Mouse (Mus musculus): ENCODE data around the gene Cacna1c.

Cacna1c gene

DNA sequence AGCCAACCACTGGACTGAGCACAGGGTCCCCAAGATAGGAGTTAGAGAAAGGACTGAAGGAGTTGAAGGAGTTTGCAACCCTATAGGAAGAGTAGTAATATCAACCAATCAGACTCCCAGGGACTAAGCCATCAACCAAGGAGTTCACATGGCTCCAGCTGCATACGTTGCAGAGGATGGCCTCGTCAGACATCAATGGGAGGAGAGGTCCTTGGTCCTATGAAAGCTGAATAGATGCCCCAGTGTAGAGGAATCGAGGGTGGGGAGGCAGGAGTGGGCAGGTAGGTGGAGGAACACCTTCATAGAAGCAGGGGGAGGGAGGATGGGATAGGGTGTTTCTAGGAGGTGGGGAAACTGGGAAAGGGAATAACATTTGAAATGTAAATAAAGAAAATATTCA is 8.7 kb upstream of the Cacna1c start:
- DNase-seq = no peak

DNA sequence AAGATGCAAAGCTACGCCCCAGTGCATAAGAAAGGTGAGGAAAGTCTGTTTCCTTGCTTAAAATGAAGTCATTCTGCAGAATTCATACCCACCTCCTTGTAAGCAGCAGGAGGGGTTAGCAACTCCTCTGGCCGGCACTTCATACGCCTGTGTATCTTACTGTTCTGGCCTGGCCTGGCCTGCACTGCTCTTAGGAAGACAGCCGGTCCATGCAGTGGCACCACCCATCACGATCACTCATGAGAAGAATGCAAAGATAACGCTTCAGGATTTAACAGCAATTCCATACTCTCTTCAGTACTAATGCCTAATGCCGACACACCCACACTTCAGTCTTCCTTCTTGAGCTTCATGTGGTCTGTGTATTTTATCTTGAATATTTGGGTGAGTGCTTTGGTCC is 8.1 kb upstream of the Cacna1c start:
- DNase-seq = no peak

DNA sequence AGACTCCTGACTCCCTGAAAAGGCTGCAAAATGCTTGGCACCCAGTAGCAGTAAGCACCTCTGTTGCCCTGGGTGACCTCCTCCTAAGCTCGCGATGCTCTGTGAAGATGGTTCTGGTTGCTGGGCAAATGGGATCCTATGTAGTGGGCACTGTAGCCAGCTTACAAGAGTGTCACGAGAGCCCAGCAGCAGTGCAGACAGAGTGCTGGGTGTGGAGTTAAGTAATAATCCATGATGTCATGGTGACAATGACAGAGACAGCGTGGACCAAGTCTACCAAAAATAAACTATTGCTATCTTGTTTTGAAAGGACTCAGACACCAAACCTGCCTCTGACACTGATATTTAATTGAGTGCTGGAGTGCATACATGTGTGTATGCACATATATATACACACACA is 5.4 kb upstream of the Cacna1c start:
- no peak for DNase-seq

DNA sequence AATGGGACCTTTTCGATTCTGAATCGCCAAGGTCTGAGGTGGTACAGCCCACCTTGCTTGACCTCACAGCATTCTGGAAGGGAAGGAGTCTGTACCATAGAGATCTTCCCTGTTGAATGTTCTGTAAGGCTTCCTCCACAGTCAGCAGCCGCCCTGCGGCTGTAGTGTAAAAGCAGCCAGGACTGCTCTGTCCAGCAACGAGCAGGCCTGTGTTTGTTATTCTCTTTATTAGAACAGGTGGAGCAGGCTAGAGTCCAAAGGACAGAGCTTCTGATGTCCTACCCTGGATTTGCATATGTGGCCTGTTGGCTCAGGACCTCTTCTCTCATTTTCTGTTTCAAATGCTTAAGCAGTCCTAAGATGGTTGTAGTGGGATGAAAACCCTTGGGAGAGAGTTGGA is 4.1 kb upstream of the Cacna1c start:
- no peak for DNase-seq

DNA sequence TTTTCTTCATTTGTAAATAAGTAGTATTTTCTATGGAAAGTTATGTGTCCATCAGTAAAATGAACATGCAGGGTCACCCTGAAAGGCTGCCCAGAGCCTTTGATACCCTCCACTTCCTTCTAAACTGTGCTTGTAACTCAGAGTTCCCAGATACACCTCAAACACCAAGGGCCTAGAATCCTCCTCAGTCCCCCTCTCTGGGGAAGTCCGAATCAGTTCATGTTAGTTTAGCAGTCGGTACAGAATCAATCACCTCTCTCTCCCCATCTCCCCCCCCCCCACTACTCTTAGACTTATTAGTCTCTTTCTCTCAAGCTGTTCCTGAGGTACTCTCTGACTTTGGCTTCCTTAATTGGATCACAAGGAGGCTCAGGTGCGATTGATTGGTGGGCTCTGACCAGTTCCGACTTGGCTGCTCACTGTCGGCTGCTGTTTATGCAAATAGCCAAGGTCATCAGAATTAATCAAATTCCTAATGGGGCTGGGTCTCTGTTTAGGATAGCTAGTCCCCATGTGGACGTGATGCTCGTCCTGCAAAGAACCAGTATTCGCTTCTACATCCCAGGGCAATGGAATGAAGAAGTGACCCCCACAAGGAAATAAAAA is 3.2 kb upstream of the Cacna1c start:
- DNase-seq = no peak

DNA sequence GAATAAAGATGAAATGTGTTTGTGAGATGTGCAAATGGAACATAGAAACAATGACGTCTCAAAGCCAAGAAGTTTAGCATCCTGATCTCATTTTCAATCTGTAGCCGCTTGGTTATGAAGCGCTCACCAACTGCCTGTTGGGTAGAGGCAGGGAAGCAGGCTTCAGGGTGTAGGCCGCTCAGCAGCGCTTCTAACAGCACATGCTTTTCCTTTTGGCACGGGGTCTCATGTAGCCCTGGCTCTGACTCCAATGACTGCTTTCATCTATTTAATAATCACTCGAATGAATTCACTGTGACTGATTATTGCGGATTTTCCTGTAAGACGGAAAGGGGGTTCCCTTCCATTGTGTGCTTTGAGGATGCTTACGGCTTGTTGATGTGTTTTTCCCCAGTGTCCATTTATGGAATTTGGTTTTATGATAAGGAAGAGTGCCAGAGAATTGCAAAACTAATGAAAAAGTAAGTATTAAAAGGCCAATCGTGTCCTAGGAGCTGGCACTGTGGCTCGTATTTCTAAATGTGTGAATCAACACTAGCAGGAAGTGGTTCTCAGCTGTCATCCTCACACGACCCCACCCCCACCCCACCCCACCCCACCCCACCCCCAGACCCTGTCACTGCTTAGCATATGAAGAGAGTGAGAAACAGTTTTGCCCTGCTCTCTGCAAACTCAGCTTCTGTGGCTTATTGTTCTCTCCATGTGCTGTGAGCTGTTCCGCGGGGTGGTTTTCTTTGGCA is 2.5 kb upstream of the Cacna1c start:
- DNase-seq = no peak

DNA sequence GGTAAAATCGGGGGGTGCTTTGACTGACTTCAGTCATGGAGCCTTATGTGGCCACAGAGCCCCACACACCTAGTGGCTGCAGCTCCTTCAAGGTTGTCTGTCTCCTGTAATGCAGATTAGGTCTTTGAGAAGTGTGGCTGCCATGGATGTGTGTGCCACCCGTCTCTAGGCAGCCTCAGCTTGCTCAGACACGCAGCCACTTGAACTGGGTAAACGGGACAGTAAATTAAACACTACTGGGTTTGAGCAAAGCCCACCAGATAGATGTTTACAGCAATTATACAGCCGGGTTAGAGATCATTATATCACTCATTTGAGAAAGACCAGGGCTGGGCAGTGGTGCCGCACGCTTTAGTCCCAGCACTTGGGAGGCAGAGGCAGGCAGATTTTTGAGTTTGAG is 1.6 kb downstream of the Cacna1c start:
- DNase-seq = no peak

DNA sequence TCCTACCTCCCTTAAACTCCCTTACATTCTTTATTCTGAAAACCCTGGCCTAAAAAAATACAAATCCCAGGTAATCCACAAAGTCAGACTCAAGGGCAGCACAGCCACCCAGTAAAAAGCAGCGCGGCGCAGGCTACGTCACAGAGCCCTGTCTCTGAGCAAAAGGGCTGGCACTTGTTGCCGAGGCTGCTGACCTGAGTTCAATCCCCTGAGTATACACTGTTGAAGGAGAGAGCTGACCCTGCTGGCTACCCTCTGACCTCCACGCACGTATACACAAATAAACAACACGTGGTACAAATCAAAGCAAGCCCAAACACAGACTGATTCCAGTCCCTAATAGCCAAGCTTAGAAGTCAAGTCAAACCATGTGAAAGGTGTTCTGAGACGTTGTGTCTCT is 2.1 kb downstream of the Cacna1c start:
- DNase-seq = no peak

- DNase-seq = no peak
These were observed 2.6 kb downstream of the Cacna1c start for GRCm38 (mm10) chr6:119193571-119194154.

- DNase-seq = no peak
These were observed 4.7 kb downstream of the Cacna1c start for GRCm38 (mm10) chr6:119191478-119191877.

GRCm38 (mm10) chr6:119187631-119188030 is 8.6 kb downstream of the Cacna1c start:
- no peak for DNase-seq

DNA sequence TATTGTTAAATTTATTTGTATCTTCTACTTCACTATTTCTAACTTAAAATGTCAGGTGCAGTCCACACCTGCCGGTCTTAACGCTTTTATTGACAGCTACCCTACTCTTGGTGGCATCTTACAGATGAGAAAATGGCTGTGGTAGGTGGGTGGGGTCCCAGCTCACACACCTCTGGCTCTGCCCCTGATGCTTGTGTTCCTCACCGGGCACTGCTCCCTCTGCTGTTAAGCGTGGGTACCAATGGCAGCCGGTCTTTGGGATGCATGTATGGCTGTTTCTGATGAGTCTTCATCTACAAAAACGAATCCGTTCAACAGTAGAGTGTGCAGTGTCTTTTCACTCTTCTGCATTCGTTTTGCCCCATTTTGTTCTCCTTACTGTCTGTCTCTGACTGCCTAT is 9.6 kb downstream of the Cacna1c start:
- DNase-seq = no peak

DNA sequence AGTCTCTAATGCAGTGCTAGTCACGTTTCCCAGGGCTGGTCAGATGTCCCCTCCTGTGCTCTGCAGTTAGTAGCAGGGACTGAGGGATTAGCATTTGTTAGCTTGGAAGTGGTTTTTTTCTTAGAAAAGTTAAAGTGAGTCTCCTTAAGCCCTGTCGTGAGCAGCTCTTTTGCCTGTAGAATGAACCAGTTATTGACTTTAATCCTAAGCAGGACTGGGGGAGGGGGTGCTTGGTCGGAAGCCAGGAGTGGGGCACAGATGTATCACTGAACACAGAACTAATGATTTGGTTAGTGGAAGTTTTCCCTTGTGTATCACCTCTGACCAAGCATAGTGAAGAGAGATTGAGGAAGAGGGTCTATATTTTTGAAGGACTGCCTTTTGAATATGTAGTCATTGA is 12.4 kb downstream of the Cacna1c start:
- no peak for DNase-seq

DNA sequence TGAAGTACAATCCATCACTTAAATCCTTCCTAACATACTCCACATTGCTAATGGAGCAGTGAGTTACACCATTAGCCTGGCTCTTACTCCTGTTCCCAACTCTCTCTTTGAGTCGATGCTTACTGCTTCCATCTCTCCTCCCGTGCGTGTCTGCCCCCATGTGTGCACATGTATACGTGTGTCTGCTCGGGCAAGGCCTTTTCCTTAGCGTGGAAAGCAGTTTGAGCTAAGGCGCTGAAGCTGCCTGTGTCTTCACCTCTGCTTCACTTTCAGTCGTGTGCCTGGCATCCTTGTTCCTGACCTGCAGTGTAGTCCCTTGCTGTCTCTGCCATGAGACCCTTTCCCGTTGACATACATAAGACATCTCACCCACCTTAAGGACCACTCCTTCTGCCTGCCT is 14.0 kb downstream of the Cacna1c start:
- DNase-seq = no peak

DNA sequence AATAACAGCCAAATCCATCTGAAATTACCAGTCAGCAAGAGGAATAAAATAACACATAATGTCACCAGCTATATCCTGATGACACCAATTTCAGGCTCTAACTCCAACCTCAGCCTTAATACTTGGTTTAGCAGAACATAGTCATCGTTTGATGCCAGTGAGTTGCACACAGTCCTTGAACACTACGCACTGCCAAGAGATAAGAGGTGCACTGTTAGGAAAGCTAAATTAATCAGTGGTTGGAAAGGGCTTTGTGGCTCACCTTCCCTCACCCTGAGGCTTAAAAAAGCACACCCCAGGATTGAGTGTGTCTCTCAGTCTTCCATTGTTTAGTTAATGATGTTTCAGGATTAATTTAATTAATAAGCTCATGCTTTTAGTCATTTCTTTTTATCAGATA is 16.0 kb downstream of the Cacna1c start:
- DNase-seq = no peak

DNA sequence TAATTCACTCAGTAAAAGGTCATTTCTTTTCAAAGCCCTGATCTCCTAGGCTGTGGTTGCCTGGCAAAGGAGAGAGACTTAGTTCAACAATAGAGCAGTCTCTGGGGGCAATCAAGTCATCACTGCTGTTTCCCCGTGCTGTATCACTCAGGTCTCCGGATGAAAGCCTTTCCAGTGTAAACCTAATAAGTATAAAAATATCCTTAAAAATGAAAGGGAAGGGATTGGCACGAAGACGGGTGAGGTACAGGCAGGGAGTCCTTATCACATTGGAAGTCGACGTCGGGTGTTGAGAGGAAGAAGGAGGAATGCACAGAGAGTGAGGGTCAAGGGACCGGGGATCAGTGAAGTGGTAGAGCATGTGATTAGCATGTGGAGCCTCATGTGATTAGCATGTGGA is 19.1 kb downstream of the Cacna1c start:
- DNase-seq = no peak

DNA sequence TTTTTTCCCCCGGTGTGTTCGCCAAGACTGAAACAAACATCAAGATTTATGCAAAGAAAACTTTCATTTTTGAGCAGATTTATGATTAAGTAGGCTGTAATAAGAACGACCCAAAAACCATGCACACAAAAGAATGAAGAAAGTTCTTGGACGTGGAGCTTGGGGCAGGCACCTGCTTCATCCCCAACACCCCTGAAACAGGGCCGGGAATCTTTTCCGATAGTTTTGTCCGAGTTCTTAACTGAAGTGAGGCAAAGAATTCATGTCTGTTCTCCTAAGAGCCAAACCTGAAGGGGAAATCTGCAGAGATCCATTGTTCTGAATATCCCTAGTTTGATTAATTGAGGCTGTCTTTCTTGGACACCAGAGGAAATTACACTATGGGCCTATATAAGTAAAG is 20.1 kb downstream of the Cacna1c start:
- DNase-seq = no peak

- peak; percentile 78 to 83 for DNase-seq
These were observed 21.0 kb downstream of the Cacna1c start, which contains the start of gene Dcp1b for GRCm38 (mm10) chr6:119175078-119175853. Dcp1b (plus strand) TSS chr6:119175253.

DNA sequence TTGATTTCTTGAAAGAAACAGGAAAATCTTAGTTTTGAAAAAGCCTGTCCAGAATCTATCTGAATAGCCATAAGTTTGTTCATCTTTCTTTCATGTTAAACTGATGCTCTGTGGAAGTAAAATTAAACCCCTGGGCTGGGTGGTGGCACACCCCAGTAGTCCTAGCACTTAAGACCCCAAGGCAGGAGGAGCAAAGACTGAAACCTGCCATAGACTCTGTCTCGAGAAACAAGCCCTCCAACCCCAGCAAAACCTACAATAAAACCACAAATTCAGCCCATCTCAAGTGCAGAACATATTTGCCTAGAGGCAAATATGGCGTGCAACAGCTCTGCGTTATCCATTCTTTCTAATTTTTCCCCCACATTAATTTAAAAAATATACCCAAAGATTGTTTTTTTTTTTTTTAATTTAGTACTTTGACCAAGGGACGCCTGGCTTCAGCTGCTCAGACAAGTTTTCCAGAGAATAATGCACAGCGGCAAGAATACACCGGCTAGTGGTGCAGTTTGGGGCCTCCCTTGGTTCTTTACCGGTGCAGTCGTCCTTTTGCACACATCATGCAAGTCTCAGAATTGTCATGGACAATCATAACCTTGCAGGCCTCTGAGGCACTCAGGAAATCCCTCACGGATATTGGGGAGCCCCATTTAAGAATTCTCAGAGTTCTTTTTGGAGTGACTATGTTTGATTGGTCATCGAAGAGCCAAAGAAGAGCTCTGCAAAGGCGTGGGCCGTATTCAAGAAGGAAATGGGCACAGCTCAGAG is 21.7 kb downstream of the Cacna1c start:
- DNase-seq = no peak

DNA sequence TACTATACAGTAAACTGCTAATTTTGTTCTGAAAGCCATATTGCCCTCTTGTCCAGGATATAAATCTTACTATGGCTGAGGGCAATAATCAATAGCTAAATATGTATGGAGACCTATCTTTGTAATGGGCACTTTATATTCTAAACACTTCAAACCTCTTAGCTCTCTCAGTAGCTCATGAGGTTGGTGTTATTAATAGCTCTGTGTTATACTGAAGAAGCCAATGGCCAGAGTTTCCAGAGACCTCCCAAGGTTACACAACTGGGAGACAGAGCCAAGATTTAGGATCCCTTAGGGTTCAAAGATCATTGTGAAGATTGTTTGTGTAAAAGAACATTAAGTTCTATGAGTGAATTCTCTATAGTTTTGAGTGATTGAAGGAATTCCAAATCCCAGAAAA is 30.5 kb downstream of the Cacna1c start:
- DNase-seq = no peak

DNA sequence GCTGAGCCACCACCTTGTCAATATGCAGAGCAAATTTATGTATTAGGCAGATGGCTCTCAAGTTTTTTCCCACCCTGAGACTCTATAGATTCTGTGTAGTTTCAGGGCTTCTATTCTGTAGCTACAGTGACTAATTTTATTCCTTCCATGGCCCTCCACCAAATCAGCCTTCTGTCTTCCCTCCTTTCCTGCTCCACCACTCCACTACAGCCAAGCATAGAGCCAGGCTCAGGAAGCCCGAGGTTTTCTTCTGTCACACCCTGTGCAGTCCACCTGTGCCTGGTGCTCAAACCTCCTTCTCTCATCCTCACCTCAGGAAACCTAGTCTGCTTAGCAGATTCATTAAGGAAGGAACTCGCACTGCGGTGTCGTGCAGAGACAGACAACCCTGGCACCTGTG is 51.1 kb downstream of the Cacna1c start:
- no peak for DNase-seq

GRCm38 (mm10) chr6:119139561-119139960 is 56.7 kb downstream of the Cacna1c start:
- no peak for DNase-seq

DNA sequence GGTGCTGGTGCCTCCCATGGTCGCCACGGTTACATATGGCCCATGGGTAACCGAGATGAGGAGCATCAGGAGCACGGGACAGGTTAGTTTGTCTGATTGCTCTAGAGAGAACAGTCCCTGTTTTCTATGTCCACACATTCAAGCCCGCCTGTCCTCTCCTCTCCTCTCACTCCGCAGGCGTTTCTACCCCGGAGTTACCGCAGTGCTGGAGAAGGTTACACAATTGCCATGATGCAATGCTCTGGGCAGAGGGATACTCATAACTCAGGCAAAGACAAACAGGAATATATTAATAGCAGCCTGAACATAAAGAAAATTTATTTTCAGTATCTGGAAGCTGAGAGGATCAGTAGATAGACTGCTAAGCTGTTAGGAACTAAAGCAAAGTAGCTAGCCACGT is 58.5 kb downstream of the Cacna1c start:
- DNase-seq = no peak
